Mouse (Mus musculus) cerebellum, adult 2 months (tissue): ENCODE measurements around the gene Btbd16.

Experiments
- CTCF ChIP-seq: fragments of 200-500 bp; IDR thresholded peaks from 2 replicates; pipeline ENCODE4 v1.5.1; 2011; ENCODE audit warnings: low read depth, mild to moderate bottlenecking, control low read depth, low read length, moderate library complexity, borderline replicate concordance; ENCODE audit not compliant: insufficient read depth
- POLR2A ChIP-seq: fragments of 200-500 bp; IDR thresholded peaks from 2 replicates; pipeline ENCODE4 v1.6.1; 2011; ENCODE audit warnings: low read length, control low read depth, borderline replicate concordance; ENCODE audit not compliant: insufficient read depth

DNA sequence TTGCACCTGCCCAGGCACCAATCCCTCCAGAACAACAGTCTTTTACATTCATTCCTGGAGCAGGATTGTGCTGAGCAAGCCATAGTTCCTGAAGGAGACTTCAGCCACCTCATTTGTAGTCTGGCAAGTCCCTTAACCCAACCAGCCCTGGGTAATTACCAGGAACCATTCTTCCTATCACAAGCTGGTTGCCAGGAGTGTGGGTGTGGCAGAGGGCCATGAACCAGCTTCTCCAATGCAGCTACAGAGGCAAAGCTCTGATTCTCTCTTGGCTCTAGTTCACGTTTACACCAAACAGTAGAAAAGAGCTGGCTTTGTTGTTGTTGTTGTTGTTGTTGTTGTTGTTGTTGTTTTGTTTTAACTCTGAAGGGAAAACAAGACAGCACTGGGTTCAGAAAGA, 88.6 kb downstream of the Btbd16 start:
- no peak for TF ChIP-seq CTCF
- TF ChIP-seq POLR2A = no peak
